Mouse (Mus musculus) thymus, adult 2 months (tissue): ENCODE data around the gene Alg2.

Experiments used
- CTCF ChIP-seq: fragments of 200-500 bp; IDR thresholded peaks from 2 replicates; pipeline ENCODE4 v1.5.1; 2012; ENCODE audit warnings: mild to moderate bottlenecking, control low read depth, low read length, moderate library complexity, borderline replicate concordance; ENCODE audit not compliant: control insufficient read depth, poor library complexity, insufficient read depth; ENCODE audit errors: extremely low read depth
- POLR2A ChIP-seq: fragments of 200-500 bp; IDR thresholded peaks from 2 replicates; pipeline ENCODE4 v1.6.1; 2012; ENCODE audit warnings: mild to moderate bottlenecking, low read length, control low read depth, moderate library complexity; ENCODE audit not compliant: control insufficient read depth, poor library complexity, insufficient read depth; ENCODE audit errors: extremely low read depth

GRCm38 (mm10) chr4:47474730-47475643 lies 854 bp upstream of the Alg2 start:
- no peak for TF ChIP-seq CTCF
- no peak for TF ChIP-seq POLR2A
